Mouse (Mus musculus) gastrocnemius, postnatal 14 days (tissue): ENCODE measurements around the gene Nhsl2. TPM values are rescaled to one million over a fixed set of nuclear protein-coding genes. Genes with fewer than 3 reads are reported as not detected.

Experiments
- DNase-seq: peaks from one replicate; pipeline ENCODE4 v3.0.0; 2021; ENCODE audit warnings: mixed read lengths
- intact Hi-C: fragments of 180-260 bp; cut with DNase I; formaldehyde crosslinking; loops from one replicate; pipeline ENCODE4 v1.15.1; 2025; ENCODE audit warnings: low total_unique reads
- microRNA-seq, 2 experiments: library from miRNA; unstranded; fragments of <30 nt; microRNA quantifications; one replicate each; pipeline ENCODE4 v1.2.0; 2021
- total RNA-seq, 2 experiments: library from RNA; stranded (reverse); gene quantifications; 2 replicates each; pipeline ENCODE4 v1.2.3; 2021

Gene Nhsl2
- total RNA-seq, 2 experiments from 2014 or later, result 3.7 to 5.6 TPM

DNA sequence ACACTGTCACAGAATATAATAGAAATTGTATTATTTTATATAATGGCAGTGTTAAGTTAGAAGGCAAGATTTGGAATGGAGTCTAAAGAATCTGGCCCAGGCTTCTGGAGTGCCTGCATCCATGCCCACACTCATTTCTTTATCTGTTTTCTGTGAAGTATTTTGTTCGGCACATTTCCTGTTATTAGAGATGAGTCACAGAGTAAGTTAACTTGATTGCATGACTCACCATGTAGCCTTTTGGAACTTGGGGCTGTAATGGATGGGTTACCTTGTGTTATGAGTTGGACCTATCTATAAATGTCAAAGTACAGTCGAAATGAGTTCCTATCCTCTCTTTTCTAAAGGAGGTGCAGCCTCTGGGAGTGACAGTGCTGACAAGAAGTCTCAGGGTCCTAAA lies 272.1 kb downstream of the Nhsl2 start:
- no peak for DNase-seq
- intact Hi-C loops, result no loop called here

DNA sequence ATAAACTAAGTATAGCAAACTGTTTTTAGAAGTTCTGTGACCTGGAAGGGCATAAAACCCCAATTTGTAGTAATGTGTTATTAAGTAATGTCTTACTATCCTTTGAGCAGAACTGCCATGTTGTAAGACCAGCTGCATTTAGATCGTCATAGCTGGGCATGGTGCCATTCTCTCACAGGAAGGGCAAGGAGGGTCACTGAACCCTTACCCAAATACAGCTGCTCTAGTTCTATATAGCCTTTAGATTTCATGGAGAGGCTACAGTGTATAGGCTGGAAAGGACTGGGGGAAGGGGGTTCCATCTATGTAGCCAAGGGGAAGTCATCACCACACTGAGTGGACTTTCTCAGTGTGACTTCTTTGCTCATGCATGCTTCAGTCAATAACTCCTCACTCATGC lies 292.0 kb downstream of the Nhsl2 start:
- intact Hi-C loops, result no loop called here

More for the DNA sequence above, 292.0 kb downstream of the Nhsl2 start:
- DNase-seq, result no peak

Small RNA genes lying within 50 kb of the gene (microRNA-seq; reads per million reads assigned to microRNA genes)
- 0 reads per million in 2 experiments for gene Gm27843

Other genes starting within 250 kb of the Nhsl2 start
- 10 to 100 TPM; 49.0 to 56.9 TPM for gene Ogt, start 209.3 kb upstream of the Nhsl2 start, total RNA-seq
- gene Cxcr3, start 115.1 kb upstream of the Nhsl2 start, total RNA-seq, result under 1 TPM in 1 of 2 experiments, not detected in 1; 0.18 TPM
- gene Gm4779, start 55.0 kb upstream of the Nhsl2 start, total RNA-seq, result not detected
- gene 8030474K03Rik, start 54.7 kb upstream of the Nhsl2 start, total RNA-seq, result not detected
- gene Rtl5, start 221.9 kb downstream of the Nhsl2 start, total RNA-seq, result 1 to 10 TPM; 1.2 to 2.0 TPM